Mouse (Mus musculus): Measurements from ENCODE around the gene Klf3. TPM values are rescaled to one million over a fixed set of nuclear protein-coding genes. Genes with fewer than 3 reads are reported as not detected.

The Klf3 gene
- total RNA-seq, 1 experiment from 2014 or later: 280 TPM

DNA sequence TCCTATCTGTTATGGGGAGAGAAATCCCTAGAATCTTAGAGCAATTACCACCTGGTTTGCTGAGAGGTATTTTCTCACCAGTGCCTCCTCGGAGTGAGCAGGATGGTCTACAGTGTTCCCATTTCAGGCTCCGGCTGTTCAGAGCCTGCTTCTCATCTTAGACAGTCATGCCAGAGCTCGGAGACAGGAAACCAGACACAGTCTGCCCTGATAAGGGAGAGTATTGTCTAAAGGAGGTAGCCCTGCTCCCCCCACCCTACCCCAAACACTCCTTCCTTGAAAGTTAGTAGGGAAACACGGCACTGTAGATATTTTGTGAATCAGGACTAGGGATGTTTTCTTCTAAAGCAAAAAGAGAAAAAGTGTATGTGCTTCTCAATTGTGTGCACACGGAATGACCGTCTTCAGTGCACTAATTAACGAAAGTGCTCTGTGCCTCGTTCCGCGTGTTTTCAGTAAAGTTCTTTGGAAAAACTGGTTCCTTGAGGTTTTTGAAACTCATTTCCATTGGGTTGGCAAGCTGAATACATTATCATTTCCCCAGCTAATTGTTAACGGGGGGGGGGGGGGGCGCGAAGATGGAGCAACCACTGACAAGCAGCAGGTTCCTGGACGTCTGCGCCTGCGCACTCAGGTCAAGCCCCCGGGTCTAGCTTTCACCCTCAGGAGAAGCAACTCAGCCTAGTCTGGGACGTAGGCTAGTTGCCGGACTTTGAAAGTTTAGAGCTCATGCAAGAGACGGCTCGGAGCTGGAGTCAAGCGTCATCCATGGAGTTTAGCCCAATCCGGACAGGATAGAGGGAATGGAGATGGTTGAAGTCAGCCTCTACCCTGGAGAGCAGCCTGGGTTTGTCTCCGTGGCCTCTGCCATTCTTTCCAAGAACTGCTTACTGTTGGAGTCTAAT is 5.2 kb downstream of the Klf3 start:
- no peak for ATAC-seq (ENCODE audit: extremely low read depth, insufficient number of reproducible peaks, low FRiP score, poor library complexity, severe bottlenecking)

DNA sequence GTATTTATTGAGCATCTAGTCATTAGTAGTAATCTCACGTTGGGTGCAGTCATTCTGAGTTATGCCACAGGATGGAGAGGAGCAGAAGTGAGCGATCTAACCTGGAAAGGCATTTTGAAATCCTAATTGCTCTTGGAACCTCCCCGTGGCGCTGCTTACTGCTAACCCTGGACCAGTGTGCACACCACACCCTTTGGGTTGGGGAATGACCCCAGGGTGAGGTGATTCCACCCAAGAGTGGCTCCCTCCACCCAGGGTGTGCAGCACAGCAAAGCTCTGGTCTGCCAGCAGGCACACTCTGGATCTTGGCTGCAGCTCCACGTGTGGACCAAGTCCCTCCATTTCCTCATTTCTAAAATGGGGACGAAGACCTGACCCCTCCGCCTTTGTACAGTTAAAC is 6.1 kb downstream of the Klf3 start:
- ATAC-seq (ENCODE audit: extremely low read depth, insufficient number of reproducible peaks, low FRiP score, poor library complexity, severe bottlenecking): no peak

DNA sequence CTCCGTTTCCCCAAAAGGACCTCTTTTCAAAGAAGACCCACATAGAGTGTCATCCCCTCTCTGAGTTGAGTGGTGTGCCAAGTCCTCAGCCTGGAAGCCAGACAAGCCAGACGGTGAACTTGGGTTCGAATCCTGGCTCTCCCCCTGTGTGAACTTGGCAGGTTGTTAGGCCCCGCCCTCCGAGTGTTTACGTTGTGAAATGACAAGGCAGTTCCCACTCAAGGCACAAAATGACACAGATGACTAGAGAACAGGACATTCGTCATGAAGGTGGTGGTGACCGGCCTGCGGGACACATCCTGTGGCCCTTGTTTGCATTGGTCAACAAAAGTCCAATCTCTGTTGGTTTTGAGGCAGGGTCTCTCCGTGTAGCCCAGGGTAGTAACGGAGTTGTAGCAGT is 6.7 kb downstream of the Klf3 start:
- peak; percentile 41 for ATAC-seq (ENCODE audit: extremely low read depth, insufficient number of reproducible peaks, low FRiP score, poor library complexity, severe bottlenecking)

DNA sequence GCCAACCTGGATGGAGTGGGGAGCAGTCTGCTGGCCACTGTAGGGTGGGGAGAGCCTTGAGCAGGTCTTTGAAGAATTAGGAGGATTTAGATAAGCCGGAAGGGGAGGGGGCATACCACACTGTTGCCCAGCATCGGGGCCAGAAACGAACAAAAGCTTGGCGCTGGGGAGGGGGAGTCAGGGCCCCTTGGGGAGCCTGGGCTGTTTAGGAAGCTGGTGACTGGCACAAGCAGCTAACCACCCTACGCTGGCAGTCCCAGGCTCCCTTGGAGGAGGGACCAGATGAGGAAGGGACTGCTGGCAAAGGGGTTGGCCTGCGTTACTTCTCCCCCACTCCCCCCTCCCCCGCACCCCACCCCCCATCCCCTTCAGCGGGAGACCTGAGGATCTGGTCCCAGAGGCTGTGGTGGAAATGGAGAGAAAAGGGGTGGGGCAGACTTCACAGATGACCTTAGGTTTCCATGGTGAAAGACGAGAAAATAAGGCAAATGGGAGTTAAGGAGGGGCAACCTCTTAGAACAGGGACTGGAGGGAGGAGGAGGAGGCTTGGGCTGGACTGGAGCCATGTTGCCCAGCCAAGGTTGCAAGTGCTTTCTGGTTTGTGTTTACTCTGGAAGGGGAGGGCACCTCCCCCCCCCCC is 7.8 kb downstream of the Klf3 start:
- peak; percentile 2; the same call in 1 of the 2 replicates for ATAC-seq (ENCODE audit: extremely low read depth, insufficient number of reproducible peaks, low FRiP score, poor library complexity, severe bottlenecking)

DNA sequence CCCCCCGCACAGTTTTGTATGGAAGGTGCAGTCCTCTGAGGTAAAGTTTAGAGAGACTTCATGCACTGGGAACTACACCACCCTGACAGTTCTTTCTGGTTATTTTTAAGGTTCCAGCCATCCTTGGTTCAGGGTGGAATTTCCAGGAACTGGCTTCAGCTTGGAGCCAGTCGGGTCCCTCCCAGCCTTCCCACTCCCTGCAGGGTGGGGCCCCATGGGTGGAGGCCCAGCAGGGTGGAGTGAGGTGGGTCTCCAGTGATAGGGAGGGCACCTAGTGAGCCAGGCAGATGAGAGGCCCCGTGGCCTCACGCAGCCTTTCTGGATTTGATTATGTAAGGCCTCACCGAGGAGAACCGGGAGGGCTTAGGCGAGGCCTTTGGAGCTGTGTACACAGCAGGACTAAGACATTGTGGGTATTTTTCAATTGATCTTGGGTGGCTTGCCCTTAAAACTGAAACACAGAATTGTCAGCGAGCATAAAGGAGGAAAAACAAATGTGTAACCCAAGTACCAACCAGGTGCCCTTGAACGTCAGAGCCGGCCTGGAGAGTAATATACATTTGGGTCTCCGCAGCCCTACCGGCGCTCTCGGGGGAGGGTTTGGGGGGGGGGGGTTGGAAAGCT is 8.4 kb downstream of the Klf3 start:
- no peak for ATAC-seq (ENCODE audit: extremely low read depth, insufficient number of reproducible peaks, low FRiP score, poor library complexity, severe bottlenecking)

DNA sequence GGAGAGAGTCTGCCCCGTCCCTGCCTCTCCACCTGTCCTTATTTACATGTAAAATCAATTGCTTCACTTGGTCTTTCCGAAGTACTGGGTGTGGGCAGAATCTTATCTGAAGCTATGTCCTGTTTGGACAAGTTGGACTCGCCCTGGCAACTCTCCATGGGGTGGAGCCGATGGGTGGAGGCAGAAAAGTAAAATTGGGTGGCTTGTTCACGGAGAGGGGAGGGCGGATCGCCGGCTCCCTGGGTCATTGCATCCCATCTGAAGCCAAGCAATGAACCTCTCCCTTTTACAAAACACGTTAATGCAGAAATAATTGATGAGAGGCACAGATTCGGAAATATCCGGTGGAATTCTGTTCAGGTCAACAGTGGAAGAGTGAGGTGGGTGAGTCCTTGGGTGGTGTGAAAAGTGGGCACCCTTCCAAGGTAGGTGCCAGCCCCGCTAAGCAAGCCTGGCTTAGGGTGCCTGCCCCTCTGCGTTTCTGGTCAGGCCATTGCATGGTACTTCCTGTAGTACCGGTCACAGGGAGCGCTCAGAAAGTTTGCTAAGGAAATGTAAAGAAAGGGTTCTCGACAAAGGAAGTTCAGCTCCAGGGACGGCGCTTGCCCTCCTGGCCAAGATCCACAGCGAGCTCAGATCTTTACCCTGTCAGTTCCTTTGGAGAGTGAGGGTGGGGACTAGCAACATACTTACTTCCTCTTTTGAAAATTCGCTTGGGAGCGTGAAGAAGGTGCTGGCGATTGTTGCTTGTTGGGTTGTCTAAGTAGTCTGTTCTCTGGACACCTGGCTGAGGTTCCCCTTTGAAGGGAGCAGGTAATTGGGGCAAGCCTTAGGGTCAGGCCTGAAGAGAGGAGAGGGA is 9.2 kb downstream of the Klf3 start:
- peak; percentile 35 for ATAC-seq (ENCODE audit: extremely low read depth, insufficient number of reproducible peaks, low FRiP score, poor library complexity, severe bottlenecking)

DNA sequence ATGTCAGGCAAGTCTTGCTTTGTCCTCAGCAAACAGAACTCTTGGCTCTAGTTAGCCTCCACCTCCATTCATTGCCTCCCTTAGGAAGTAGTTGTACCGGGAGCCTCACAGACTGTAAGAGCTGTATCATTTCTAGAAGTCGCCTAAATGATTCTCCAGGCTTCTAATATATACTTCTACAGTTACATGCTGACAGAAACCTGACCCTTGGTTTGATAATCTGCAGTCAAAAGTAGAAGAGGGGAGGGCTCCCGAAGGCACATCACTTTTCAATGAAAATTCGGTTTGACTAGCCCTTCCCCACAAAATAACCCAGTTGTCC is 9.8 kb downstream of the Klf3 start:
- ATAC-seq (ENCODE audit: extremely low read depth, insufficient number of reproducible peaks, low FRiP score, poor library complexity, severe bottlenecking): no peak

DNA sequence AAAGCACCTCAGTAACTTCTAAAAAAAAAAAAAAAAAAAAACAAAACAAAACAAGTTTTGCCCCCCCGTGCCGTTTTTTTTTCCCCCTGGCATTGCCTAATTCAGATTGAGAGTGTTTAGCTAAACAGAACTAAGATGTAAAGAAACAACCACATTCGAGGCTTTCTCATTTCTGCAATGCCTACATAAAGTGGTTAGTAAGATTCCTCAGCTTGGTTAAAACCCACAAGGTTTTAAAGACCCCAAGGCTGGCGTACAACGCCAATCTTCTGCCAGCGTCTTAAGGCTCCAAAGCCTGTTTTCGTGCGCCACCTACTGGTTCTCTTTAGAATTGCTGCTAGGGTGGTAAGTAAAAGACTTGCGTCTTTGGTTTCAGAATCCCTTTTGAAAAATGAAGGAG is 10.2 kb downstream of the Klf3 start:
- ATAC-seq (ENCODE audit: extremely low read depth, insufficient number of reproducible peaks, low FRiP score, poor library complexity, severe bottlenecking): peak; percentile 33; the same call in 1 of the 2 replicates

DNA sequence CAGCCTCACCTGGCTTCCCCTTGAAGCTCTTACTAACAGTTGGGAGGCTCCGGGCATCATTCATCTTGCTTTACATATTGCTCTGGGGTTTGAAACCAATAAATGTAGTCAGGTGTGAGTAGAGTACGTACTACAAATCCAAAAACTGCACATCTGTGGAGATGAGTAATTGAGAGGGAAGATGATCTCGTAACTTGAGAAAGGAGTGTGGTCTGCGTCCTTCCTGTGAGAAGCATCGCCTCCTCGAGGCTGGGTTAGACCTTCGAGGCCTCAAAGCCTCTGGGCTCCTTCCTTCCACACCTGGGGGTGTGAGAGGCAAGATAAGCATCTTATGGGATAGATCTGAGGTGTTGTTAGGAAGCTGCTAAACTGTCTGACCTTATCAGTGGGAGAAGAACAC is 11.2 kb downstream of the Klf3 start:
- no peak for ATAC-seq (ENCODE audit: extremely low read depth, insufficient number of reproducible peaks, low FRiP score, poor library complexity, severe bottlenecking)

DNA sequence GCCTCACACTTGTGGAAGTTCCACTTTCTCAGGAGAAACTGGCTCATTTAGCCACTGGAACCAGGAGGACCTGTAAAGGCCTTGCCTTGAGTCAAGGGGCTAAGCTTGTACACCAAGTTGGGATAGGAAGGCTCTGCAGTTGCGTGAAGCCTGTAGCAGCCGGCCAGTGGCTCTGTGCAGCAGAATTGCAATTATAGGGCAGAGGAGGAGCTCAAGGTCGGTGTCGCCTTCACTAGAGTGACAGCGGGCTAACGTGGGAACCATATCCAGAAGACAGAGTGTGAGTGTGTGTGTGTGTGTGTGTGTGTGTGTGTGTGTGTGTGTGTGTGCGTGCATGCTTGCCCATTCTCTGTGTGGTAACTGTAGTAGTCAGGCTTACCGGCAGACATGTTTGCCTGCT is 12.4 kb downstream of the Klf3 start:
- ATAC-seq (ENCODE audit: extremely low read depth, insufficient number of reproducible peaks, low FRiP score, poor library complexity, severe bottlenecking): no peak

DNA sequence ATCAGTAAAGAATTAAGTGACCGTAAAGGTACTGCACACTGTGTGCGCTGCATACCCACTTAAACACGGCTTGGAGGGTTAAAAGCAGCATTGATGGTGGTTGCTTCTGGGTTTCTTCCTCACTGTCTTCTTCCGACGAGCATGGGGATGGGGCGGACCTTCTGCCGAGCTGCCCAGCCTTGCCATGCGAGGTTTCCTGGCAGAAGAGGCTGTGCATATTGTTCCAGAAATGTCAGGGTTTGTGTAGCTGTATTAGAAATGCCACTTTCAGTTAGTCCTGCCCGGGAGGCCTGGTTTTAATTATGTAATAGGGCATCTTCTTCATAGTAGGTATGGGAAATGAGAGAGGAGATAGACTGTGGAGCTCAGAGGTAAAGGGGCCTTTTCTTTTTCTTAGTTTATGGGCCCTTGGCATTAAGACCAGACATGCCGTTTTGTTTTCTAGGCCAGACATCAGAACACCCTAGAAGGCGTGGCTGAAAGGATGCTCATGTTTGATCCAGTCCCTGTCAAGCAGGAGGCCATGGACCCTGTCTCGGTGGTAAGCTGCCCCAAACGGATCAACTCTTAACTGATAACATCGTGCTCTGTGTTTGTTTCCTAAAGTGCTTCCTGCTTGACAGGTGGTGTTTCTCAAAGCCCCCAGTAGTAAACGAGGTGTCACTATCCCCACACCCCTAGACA is 13.2 kb downstream of the Klf3 start:
- no peak for ATAC-seq (ENCODE audit: extremely low read depth, insufficient number of reproducible peaks, low FRiP score, poor library complexity, severe bottlenecking)

DNA sequence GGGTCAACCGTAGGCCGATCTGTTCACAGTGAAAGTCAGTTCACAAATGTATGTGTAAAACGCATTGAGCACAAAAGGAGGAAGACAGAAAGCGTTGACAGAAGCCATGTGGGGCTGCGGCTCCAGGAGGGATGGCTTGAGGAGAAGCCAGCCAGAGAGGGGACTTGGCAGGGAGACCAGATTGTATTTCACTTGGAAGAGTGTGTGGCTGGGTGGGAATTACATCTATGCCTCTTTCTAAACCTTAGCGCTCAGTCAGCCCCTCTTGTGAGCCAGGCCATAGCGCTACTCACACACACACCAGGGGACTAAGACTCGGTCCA is 13.7 kb downstream of the Klf3 start:
- ATAC-seq (ENCODE audit: extremely low read depth, insufficient number of reproducible peaks, low FRiP score, poor library complexity, severe bottlenecking): no peak

DNA sequence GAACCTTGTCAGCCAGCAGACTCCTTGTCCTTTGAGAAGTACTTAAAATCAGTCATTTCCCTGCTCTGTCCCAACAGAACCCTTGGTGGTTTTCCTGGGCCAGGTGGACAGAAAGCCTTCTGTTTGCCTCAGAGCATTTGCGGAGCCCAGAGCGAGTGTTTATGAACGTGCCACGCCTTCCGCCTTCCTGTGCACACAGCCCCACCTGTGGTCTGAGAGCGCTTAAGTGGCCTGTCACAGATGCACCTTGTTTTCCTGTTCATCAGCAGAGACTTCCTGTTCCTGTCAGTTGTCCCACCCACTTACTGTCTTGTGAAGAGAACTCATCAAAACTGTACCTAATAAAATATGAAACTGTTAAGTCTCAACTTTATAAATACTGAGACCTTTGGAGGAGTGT is 16.2 kb downstream of the Klf3 start:
- peak; percentile 85 for ATAC-seq (ENCODE audit: extremely low read depth, insufficient number of reproducible peaks, low FRiP score, poor library complexity, severe bottlenecking)

DNA sequence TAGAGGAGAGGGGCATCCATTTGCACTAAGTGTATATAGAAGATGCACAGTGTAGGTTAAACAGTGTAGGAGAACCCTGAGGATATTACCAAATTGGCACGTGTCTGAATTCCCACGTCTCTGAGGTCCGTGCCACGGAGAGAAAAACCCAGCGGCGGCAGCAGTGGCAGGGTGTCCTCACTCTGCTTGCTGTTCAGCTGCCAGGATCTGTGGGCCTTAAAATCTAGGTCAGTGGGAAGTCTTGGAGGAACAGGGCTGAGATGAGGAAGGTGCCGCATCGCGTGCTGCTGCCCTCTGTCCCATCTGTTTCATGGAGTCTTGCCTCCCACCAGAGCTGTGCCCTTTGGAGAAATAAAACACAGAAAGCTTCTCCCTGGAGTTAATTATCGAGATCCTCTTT is 16.9 kb downstream of the Klf3 start:
- ATAC-seq (ENCODE audit: extremely low read depth, insufficient number of reproducible peaks, low FRiP score, poor library complexity, severe bottlenecking): no peak

DNA sequence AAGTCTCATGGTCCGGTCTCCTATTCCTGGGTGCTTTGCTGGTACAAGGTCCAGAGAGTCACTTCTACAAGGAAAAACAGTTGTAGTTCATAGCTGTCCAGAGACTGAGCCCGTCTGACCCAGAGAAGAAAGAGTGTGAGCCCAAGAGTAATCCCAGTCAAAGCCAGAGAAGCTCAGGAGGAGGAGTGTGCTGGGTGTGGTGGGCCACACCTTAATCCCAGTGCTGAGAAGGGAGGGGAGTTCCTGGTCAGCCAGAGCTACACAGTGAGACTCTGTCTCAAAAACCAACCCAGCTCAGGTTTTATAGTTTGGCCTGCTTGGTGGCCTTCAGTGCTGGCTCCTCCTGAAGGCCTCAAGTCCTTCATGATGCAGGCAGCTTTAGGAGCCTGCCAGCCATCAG is 18.1 kb downstream of the Klf3 start:
- ATAC-seq (ENCODE audit: extremely low read depth, insufficient number of reproducible peaks, low FRiP score, poor library complexity, severe bottlenecking): no peak

DNA sequence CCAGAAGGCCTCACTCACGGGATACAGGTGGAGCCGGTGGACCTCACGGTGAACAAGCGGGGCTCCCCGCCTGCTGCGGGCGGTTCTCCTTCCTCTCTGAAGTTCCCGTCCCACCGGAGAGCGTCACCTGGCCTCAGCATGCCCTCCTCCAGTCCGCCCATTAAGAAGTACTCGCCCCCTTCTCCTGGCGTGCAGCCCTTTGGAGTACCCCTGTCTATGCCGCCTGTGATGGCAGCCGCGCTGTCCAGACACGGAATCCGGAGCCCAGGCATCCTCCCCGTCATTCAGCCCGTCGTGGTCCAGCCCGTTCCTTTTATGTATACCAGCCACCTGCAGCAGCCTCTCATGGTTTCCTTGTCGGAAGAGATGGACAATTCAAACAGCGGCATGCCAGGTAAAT is 18.8 kb downstream of the Klf3 start:
- no peak for ATAC-seq (ENCODE audit: extremely low read depth, insufficient number of reproducible peaks, low FRiP score, poor library complexity, severe bottlenecking)

DNA sequence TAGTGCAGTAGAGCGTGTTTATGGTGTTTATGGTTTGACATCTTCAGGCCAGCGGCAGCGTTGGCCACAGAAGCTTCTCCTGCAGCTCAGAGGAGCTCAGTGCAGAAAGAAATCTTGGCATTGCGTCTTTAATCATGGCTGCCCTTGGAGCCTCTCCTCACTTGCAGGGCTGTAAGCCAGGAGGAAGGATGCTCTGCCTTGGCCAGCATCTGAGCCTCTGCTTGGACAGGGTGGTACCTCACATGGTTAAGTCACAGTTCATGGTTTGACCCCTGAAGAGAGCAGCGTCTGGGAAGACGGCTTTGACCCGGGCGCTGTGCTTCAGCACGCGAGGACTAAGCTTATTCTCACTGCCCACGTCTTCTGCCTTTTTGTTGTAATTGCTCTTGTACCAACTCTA is 20.2 kb downstream of the Klf3 start:
- no peak for ATAC-seq (ENCODE audit: extremely low read depth, insufficient number of reproducible peaks, low FRiP score, poor library complexity, severe bottlenecking)

DNA sequence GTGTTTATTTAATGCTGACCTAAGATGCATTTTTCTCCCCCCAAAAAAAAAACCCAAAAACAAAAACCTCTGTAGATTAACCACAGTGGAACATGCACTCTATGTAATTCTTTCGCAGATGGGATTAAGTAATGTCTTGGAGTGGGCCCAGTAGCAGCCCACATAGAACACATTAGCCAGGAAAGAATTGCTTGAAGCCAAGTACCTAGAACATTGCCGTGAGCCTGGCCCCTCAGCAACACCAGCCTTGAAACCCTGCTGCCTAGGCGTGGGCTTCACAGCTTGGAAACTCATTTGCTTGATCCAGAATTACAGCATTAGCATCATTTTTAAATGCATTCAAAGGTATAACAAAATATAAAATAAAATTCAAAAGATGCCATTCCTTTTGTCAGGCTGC is 21.6 kb downstream of the Klf3 start:
- ATAC-seq (ENCODE audit: extremely low read depth, insufficient number of reproducible peaks, low FRiP score, poor library complexity, severe bottlenecking): no peak

DNA sequence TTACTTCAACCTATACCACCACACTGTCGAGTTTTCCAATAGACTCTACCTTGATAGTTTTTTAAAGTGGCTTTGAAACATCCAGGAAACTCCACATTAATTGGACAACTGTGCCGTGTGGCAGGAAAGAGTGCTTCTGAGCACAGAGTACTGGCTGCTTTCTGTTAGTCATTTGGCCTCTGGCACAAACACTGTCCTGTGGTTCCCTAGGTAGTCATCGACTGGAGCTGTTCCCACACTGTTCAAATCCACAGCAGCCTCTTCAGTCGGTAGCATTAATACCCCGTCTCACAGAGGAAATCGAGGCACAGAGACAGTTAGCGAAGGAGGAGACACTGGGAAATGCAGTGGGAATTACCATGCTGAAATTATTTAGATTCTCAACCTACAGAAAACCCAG is 22.3 kb downstream of the Klf3 start:
- no peak for ATAC-seq (ENCODE audit: extremely low read depth, insufficient number of reproducible peaks, low FRiP score, poor library complexity, severe bottlenecking)

All from neutrophil, adult 5-6 weeks (primary cell).